Mouse (Mus musculus) G1E (cell line): ENCODE results near the gene Tns1.

Experiments used
- CTCF ChIP-seq: IDR thresholded peaks from 2 replicates; pipeline ENCODE4 v1.5.1; 2012; ENCODE audit warnings: low read depth, low read length, inconsistent platforms, mixed read lengths
- GATA2 ChIP-seq: IDR thresholded peaks from 2 replicates; pipeline ENCODE4 v1.6.1; 2012; ENCODE audit warnings: low read depth, low read length, inconsistent platforms, borderline replicate concordance
- POLR2AphosphoS5 ChIP-seq: IDR thresholded peaks from 2 replicates; pipeline ENCODE4 v1.6.1; 2012; ENCODE audit warnings: low read depth, low read length, inconsistent platforms; ENCODE audit not compliant: insufficient replicate concordance
- TAL1 ChIP-seq: conservative IDR thresholded peaks from 2 replicates; pipeline ENCODE4 v1.6.1; 2012; ENCODE audit warnings: low read depth, low read length, inconsistent platforms, mixed read lengths

GRCm38 (mm10) chr1:73953317-73954014 is 170.8 kb downstream of the Tns1 start:
- TF ChIP-seq POLR2AphosphoS5 (no peak), CTCF (no peak), TAL1 (no peak), GATA2 (no peak)
